Mouse (Mus musculus): Measurements from ENCODE around the gene BC055324. TPM values are rescaled to one million over a fixed set of nuclear protein-coding genes. Genes with fewer than 3 reads are reported as not detected.

BC055324 gene
- polyA plus RNA-seq, 1 experiment from 2014 or later: 3.6 TPM

DNA sequence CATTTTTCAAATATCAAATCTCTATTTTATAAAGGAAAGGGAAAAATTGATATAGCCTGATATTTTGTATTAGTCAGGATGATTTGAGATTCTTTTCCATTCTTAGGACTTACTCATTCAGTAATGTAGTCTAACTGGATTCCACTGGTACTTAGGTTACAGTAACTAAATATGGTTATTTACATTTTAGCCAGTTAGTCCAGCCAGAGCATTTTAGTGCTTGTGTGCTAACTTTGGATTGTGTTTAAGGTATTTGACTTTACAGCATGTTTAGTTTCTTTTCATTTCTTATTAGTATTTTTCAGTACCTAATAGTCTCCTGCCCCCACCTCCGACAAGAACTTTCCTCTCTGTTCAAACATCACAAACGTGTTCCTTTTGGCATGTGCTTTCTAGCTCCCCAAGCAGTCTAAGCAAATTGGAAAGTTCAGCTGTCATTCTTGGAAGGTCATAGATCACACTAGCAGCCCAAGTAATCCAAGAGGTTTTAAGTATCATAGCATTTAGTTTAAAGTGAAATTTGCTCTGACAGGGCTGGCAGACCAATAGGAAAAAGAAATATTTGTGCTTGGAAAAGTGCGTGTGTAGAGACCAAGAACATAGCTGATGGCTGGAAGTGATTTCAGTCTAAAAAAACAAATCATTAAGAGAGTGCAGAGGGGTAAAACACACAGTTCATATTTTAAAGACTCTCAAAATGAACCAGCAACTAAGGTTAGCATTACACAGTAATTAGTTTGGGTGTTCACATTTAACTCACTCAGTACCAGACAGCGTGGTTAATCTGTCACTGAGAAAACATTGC, 87.4 kb downstream of the BC055324 start:
- Histone ChIP-seq H3K4me2 (ENCODE audit: low read depth, low read length) (no peak overlapping the region), H3K36me3 (ENCODE audit: control insufficient read depth, insufficient read depth, low read length) (no peaks in the 10 kb centered on the region), H3K4me1 (ENCODE audit: control insufficient read depth, insufficient read depth, low read length) (no peaks in the 10 kb centered on the region), H3K9ac (replicated peaks; ENCODE audit: low read depth, low read length) (no peak overlapping the region), H3K9me3 (ENCODE audit: control insufficient read depth, low read length) (no peaks in the 10 kb centered on the region), H3K4me3 (ENCODE audit: low read depth, low read length) (no peak overlapping the region), H3K27ac (ENCODE audit: low read depth, low read length) (no peak overlapping the region), H3K27me3 (ENCODE audit: control insufficient read depth, insufficient read depth, low read length) (no peaks in the 10 kb centered on the region)
- ATAC-seq (ENCODE audit: low read depth): no peak
- 83% methylated on average over 4 of the region's 4 CpGs for WGBS

DNA sequence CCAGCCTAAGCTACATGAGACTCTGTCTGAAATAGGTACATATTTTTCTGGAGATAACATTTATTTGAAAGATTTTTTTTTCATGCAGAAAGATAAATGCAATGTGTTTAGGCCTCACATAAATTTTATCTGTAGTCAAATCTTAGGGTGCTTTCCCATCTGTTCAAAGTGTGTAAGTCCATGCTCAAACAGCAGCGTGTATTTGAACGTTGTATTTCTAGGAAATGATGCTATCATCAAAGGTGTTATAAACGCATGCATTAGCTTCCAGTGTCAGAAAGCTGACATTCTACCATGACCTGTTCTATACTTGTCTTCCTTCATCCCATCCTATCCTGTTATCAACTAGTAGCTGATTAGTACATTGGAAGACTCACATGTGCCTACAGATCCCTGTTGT, 91.2 kb downstream of the BC055324 start:
- Histone ChIP-seq H3K4me2 (ENCODE audit: low read depth, low read length) (no peak overlapping the region), H3K4me1 (ENCODE audit: control insufficient read depth, insufficient read depth, low read length) (no peaks in the 10 kb centered on the region), H3K9ac (replicated peaks; ENCODE audit: low read depth, low read length) (no peak overlapping the region), H3K36me3 (ENCODE audit: control insufficient read depth, insufficient read depth, low read length) (no peaks in the 10 kb centered on the region), H3K4me3 (ENCODE audit: low read depth, low read length) (no peak overlapping the region), H3K9me3 (ENCODE audit: control insufficient read depth, low read length) (no peaks in the 10 kb centered on the region), H3K27ac (ENCODE audit: low read depth, low read length) (no peak overlapping the region), H3K27me3 (ENCODE audit: control insufficient read depth, insufficient read depth, low read length) (no peaks in the 10 kb centered on the region)
- WGBS: 93% methylated on average over 3 of the region's 3 CpGs
- ATAC-seq (ENCODE audit: low read depth): no peak

DNA sequence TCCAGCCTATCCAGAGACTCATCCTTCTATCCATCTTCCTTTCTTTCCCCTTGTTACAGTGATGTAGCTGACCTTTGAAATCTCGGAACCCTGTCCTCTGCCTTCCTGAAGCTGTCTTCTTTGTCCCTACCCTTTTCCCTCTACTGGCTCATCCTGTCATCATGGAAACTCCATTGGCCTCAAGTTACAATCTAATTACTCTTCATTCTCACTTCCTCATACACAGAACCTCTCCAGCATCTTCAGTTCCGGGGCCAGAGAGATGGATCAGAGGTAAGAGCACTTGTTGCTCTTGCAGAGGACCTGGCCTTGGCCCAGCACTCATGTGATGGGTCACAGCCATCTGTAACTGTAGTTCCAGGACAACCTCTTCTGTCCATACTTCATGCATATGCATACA, 94.4 kb downstream of the BC055324 start:
- H3K27me3 ChIP-seq (ENCODE audit: control insufficient read depth, insufficient read depth, low read length): no peaks in the 10 kb centered on the region
- H3K36me3 ChIP-seq (ENCODE audit: control insufficient read depth, insufficient read depth, low read length): no peaks in the 10 kb centered on the region
- no peak overlapping the region for H3K9ac ChIP-seq (replicated peaks; ENCODE audit: low read depth, low read length)
- no peaks in the 10 kb centered on the region for H3K9me3 ChIP-seq (ENCODE audit: control insufficient read depth, low read length)
- no peak overlapping the region for H3K27ac ChIP-seq (ENCODE audit: low read depth, low read length)
- no peak overlapping the region for H3K4me3 ChIP-seq (ENCODE audit: low read depth, low read length)
- no peaks in the 10 kb centered on the region for H3K4me1 ChIP-seq (ENCODE audit: control insufficient read depth, insufficient read depth, low read length)
- ATAC-seq (ENCODE audit: low read depth): no peak
- H3K4me2 ChIP-seq (ENCODE audit: low read depth, low read length): no peak overlapping the region
- 90% methylated on average over 2 of the region's 2 CpGs for WGBS

DNA sequence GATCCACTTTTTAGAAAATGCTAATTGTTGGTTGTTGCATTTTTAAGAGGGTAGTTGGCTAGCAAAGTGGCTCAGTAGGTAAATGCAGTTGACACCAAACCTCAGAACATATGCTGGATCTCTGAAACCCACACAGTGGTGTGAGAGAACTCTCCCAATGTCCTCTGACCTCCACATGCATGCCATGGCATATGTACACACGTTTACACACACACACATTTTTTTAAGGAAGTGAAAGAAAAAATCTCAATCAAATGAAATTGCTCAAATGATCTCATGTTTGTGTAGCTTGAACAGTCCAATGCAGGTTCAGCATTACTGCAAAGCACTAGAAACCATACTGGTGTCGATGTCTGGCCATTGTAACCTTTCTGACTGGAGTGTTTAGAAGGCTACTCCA, 95.0 kb downstream of the BC055324 start:
- no peak for ATAC-seq (ENCODE audit: low read depth)
- no peak overlapping the region for H3K9ac ChIP-seq (replicated peaks; ENCODE audit: low read depth, low read length)
- no peaks in the 10 kb centered on the region for H3K9me3 ChIP-seq (ENCODE audit: control insufficient read depth, low read length)
- no peaks in the 10 kb centered on the region; the same call in 1 of the 2 replicates for H3K36me3 ChIP-seq (ENCODE audit: control insufficient read depth, insufficient read depth, low read length)
- WGBS: 95% methylated on average over 2 of the region's 2 CpGs
- no peak overlapping the region for H3K27ac ChIP-seq (ENCODE audit: low read depth, low read length)
- H3K4me3 ChIP-seq (ENCODE audit: low read depth, low read length): no peak overlapping the region
- no peaks in the 10 kb centered on the region for H3K4me1 ChIP-seq (ENCODE audit: control insufficient read depth, insufficient read depth, low read length)
- no peak overlapping the region for H3K4me2 ChIP-seq (ENCODE audit: low read depth, low read length)
- no peaks in the 10 kb centered on the region for H3K27me3 ChIP-seq (ENCODE audit: control insufficient read depth, insufficient read depth, low read length)

DNA sequence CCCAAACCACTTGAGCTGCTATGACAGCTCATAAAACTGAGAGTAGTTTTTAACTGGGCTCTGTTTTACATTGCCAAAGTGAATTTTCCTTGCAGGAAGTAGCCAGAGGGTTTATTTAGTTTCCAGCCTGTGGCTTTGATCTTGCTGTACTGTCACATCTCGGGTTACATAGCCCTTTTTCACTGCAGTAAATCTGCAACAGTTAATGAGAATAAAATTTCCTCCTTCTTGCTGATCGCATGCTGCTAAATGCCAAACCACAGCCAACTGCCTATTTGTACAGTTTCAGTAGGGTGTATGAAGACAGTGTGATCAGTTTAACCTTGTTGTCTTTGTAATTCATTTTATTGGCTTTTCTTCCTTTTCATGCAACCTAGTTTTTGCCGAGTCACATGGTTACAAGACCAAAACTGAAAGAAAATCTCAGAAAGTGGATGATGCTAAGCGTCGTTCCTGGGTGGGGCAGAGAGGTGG, 96.3 kb downstream of the BC055324 start:
- no peak for ATAC-seq (ENCODE audit: low read depth)

More for the DNA sequence above, 96.3 kb downstream of the BC055324 start:
- Histone ChIP-seq H3K9ac (replicated peaks; ENCODE audit: low read depth, low read length) (no peak overlapping the region), H3K9me3 (ENCODE audit: control insufficient read depth, low read length) (no peaks in the 10 kb centered on the region), H3K36me3 (ENCODE audit: control insufficient read depth, insufficient read depth, low read length) (no peaks in the 10 kb centered on the region; the same call in 1 of the 2 replicates), H3K4me2 (ENCODE audit: low read depth, low read length) (no peak overlapping the region), H3K27me3 (ENCODE audit: control insufficient read depth, insufficient read depth, low read length) (no peaks in the 10 kb centered on the region), H3K4me3 (ENCODE audit: low read depth, low read length) (no peak overlapping the region), H3K27ac (ENCODE audit: low read depth, low read length) (no peak overlapping the region), H3K4me1 (ENCODE audit: control insufficient read depth, insufficient read depth, low read length) (no peaks in the 10 kb centered on the region)
- 69% methylated on average over 5 of the region's 5 CpGs for WGBS

Other genes starting within 250 kb of the BC055324 start
- 158 and 178 TPM in 2 replicates for gene Kifap3, start 215.2 kb downstream of the BC055324 start, polyA plus RNA-seq (2014; fragmentation: Nextera tagmentation; extraction: Ambion mirVana)
- 17.8 and 20.2 TPM in 2 replicates for gene Scyl3, start 65.7 kb downstream of the BC055324 start, polyA plus RNA-seq (2014; fragmentation: Nextera tagmentation; extraction: Ambion mirVana)
- 7.5 and 10.1 TPM in 2 replicates for gene Mettl18, start 93 bp upstream of the BC055324 start, polyA plus RNA-seq (2014; fragmentation: Nextera tagmentation; extraction: Ambion mirVana)
- not detected in 2 replicates for gene Sele, start 53.4 kb upstream of the BC055324 start, polyA plus RNA-seq (2014; fragmentation: Nextera tagmentation; extraction: Ambion mirVana)
- gene Sell, start 67.2 kb upstream of the BC055324 start, polyA plus RNA-seq (2014; fragmentation: Nextera tagmentation; extraction: Ambion mirVana): 0.14 and 0.16 TPM in 2 replicates
- gene Selp, start 120.5 kb upstream of the BC055324 start, polyA plus RNA-seq (2014; fragmentation: Nextera tagmentation; extraction: Ambion mirVana): not detected in 2 replicates
- gene F5, start 157.0 kb upstream of the BC055324 start, polyA plus RNA-seq (2014; fragmentation: Nextera tagmentation; extraction: Ambion mirVana): 0.15 and 0.32 TPM in 2 replicates